Mouse (Mus musculus): ENCODE results near the gene Wasf1. TPM values are rescaled to one million over a fixed set of nuclear protein-coding genes. Genes with fewer than 3 reads are reported as not detected.
A peak's percentile ranks its signal among the peaks of the same experiment; 100 is the strongest.

The Wasf1 gene
- 27.2 and 29.7 TPM in 2 replicates for polyA plus RNA-seq (2015; fragmentation: Nextera tagmentation; extraction: Ambion mirVana)

- Histone ChIP-seq H3K4me3 (peak within 1 kb of the TSS; percentile 90), H3K9ac (peak within 1 kb of the TSS; percentile 87), H3K9me3 (no peaks in the 10 kb centered on the region), H3K4me2 (replicated peaks) (peak within 1 kb of the TSS; percentile 82), H3K4me1 (peaks cover 12% of the 10 kb centered on the region), H3K27ac (peak within 1 kb of the TSS; percentile 94), H3K36me3 (peaks cover 10% of the 10 kb centered on the region), H3K27me3 (no peaks in the 10 kb centered on the region)
- peak; percentile 98 for ATAC-seq (ENCODE audit: low FRiP score, low read depth)
- WGBS: under 1% methylated on average over 44 of the region's 44 CpGs
Observed at GRCm38 (mm10) chr10:40882831-40883643, at the start of gene Wasf1, which contains the start of gene Cdc40. Wasf1 (plus strand) TSS chr10:40883475. Cdc40 (minus strand) TSS chr10:40883311.

GRCm38 (mm10) chr10:40840086-40840485, 43.2 kb upstream of the Wasf1 start:
- no peaks in the 10 kb centered on the region for H3K27me3 ChIP-seq
- H3K36me3 ChIP-seq: peaks cover 65% of the 10 kb centered on the region
- no peak overlapping the region for H3K27ac ChIP-seq
- ATAC-seq (ENCODE audit: low FRiP score, low read depth): no peak
- H3K4me2 ChIP-seq (replicated peaks): no peak overlapping the region
- H3K4me1 ChIP-seq: peaks cover 21% of the 10 kb centered on the region
- WGBS: 84% methylated on average over 5 of the region's 5 CpGs
- no peak overlapping the region for H3K9ac ChIP-seq
- no peak overlapping the region for H3K4me3 ChIP-seq
- no peaks in the 10 kb centered on the region for H3K9me3 ChIP-seq

DNA sequence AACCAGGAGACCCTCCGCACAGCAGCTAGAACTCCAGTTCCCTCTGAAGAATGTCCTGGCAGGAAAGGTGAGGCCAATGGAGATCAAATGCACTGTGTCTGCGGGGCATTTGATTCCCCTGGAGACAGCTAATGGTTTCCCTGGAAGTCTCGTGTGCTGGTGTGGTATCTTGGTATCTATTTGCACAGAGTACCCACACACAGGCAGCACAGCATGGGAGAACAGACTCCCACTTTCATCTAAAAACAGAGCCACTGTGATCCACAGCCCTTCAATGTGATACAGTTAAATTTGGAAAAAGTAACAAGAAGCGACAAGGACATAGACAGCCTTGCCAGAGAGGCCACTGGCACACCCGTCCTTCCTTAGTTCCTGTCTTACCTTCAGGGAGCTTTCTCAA, 39.4 kb upstream of the Wasf1 start:
- no peak for ATAC-seq (ENCODE audit: low FRiP score, low read depth)
- Histone ChIP-seq H3K27me3 (no peaks in the 10 kb centered on the region), H3K9ac (no peak overlapping the region), H3K4me1 (peaks cover 26% of the 10 kb centered on the region), H3K4me3 (no peak overlapping the region), H3K27ac (peak overlapping the region; percentile 39; the same call in 1 of the 2 replicates), H3K4me2 (replicated peaks) (peak overlapping the region; percentile 41), H3K9me3 (no peaks in the 10 kb centered on the region), H3K36me3 (peaks cover 65% of the 10 kb centered on the region)
- WGBS: 57% methylated on average over 5 of the region's 5 CpGs

DNA sequence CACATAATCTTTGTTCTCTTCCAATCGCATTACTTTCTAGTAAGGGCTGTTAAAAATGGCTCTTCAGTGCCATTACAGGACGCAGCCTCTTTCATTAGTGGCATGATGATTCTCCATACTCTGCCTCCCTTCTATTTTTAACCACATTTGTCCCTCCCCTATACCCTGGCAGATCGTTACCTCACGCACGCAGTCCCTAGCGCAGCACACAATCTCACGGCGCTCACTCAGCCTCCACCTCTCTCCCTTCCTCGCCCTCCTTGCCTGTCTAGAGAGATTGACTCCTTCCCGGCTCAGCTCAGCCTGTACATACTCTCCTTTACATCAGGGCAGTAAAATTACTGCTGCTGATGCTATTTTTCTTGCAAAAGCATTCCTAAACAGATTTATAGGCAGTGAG, 38.7 kb upstream of the Wasf1 start:
- Histone ChIP-seq H3K9me3 (no peaks in the 10 kb centered on the region), H3K36me3 (peaks cover 64% of the 10 kb centered on the region), H3K27ac (peak overlapping the region; percentile 39; the same call in 1 of the 2 replicates), H3K9ac (no peak overlapping the region), H3K4me1 (peaks cover 26% of the 10 kb centered on the region), H3K4me3 (0 out of 2 replicates have a peak overlapping the region, but pooled peaks have one; percentile 3), H3K4me2 (replicated peaks) (peak overlapping the region; percentile 41), H3K27me3 (no peaks in the 10 kb centered on the region)
- ATAC-seq (ENCODE audit: low FRiP score, low read depth): peak; percentile 75; the same call in 1 of the 2 replicates
- WGBS: 27% methylated on average over 10 of the region's 10 CpGs

GRCm38 (mm10) chr10:40845626-40846025, 37.6 kb upstream of the Wasf1 start:
- ATAC-seq (ENCODE audit: low FRiP score, low read depth): no peak
- H3K36me3 ChIP-seq: peaks cover 59% of the 10 kb centered on the region
- no peak overlapping the region for H3K9ac ChIP-seq
- H3K27me3 ChIP-seq: no peaks in the 10 kb centered on the region
- H3K9me3 ChIP-seq: no peaks in the 10 kb centered on the region
- WGBS: 74% methylated on average over 6 of the region's 6 CpGs
- H3K27ac ChIP-seq: peak overlapping the region; percentile 58
- peaks cover 26% of the 10 kb centered on the region for H3K4me1 ChIP-seq
- H3K4me3 ChIP-seq: no peak overlapping the region
- H3K4me2 ChIP-seq (replicated peaks): no peak overlapping the region

DNA sequence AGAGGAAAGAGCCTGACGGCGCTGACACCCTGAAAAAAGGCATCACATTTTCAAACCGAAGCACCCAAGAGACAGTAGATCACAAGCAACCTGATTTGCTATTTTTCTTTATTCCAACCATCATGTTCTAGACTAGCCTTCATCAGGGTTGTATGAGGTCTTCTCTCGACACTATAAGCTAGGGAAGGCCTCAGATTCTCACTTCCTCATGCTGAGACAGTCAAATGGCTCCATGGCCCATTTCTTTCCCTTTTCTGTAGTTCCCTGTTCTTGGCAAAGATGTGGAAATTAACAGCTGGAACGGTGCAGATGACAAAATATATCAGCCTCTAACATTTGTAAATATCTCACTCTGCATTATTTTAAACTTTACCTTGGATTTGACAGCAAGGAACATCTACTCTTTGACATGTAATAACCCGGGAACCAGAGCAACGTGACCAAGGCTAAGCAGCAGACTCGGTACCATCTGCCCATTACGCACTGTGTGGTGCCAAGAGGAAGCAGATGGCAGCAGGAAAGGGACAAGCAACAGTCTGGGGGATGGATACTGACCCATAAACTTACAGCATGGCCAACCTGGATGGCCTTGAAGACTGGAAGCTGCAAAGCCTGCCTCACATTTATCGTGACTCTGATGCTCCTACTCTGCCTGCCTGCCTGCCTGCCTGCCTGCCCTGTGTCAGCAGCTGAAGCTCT, 36.0 kb upstream of the Wasf1 start:
- Histone ChIP-seq H3K9me3 (no peaks in the 10 kb centered on the region), H3K4me2 (replicated peaks) (no peak overlapping the region), H3K4me1 (peaks cover 26% of the 10 kb centered on the region), H3K9ac (no peak overlapping the region), H3K36me3 (peaks cover 46% of the 10 kb centered on the region), H3K27me3 (no peaks in the 10 kb centered on the region), H3K27ac (no peak overlapping the region), H3K4me3 (no peak overlapping the region)
- WGBS: 95% methylated on average over 10 of the region's 10 CpGs
- ATAC-seq (ENCODE audit: low FRiP score, low read depth): no peak

DNA sequence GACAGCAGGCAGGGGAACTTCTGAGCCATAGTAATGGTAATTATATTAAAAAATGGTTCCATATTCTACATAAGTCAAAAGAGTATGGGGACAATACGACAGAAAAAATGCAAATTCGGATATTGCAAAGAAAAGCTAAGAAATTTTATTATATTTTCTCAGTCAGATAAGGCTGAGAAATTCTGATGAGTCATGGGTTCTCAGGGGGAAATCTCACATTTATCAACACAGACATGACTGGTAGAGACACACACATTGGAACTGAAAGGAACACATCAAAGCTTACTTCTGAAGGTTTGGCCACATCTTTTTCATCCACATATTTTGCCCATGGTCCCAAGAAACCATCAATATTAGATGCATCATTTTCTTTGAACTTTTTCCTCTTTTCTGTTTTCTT, 32.6 kb upstream of the Wasf1 start:
- 88% methylated on average over 2 of the region's 2 CpGs for WGBS
- H3K36me3 ChIP-seq: peaks cover 37% of the 10 kb centered on the region
- no peak overlapping the region for H3K4me3 ChIP-seq

GRCm38 (mm10) chr10:40851138-40851537, 32.1 kb upstream of the Wasf1 start:
- no peak overlapping the region for H3K27ac ChIP-seq
- no peak for ATAC-seq (ENCODE audit: low FRiP score, low read depth)
- H3K36me3 ChIP-seq: peaks cover 36% of the 10 kb centered on the region
- H3K4me2 ChIP-seq (replicated peaks): no peak overlapping the region
- no peaks in the 10 kb centered on the region for H3K9me3 ChIP-seq
- no peaks in the 10 kb centered on the region for H3K27me3 ChIP-seq
- no peak overlapping the region for H3K9ac ChIP-seq
- H3K4me1 ChIP-seq: no peaks in the 10 kb centered on the region
- H3K4me3 ChIP-seq: no peak overlapping the region

More for the DNA sequence above, 32.6 kb upstream of the Wasf1 start:
- H3K4me2 ChIP-seq (replicated peaks): no peak overlapping the region
- no peaks in the 10 kb centered on the region for H3K27me3 ChIP-seq
- no peak for ATAC-seq (ENCODE audit: low FRiP score, low read depth)
- peaks cover under 1% of the 10 kb centered on the region; the same call in 1 of the 2 replicates for H3K4me1 ChIP-seq
- H3K27ac ChIP-seq: no peak overlapping the region
- H3K9ac ChIP-seq: no peak overlapping the region
- H3K9me3 ChIP-seq: no peaks in the 10 kb centered on the region

GRCm38 (mm10) chr10:40855616-40856015, 27.7 kb upstream of the Wasf1 start:
- no peak overlapping the region for H3K4me3 ChIP-seq
- H3K9me3 ChIP-seq: no peaks in the 10 kb centered on the region
- H3K27ac ChIP-seq: no peak overlapping the region
- no peaks in the 10 kb centered on the region for H3K27me3 ChIP-seq
- no peak for ATAC-seq (ENCODE audit: low FRiP score, low read depth)
- H3K36me3 ChIP-seq: peaks cover 7% of the 10 kb centered on the region
- H3K9ac ChIP-seq: no peak overlapping the region
- H3K4me1 ChIP-seq: no peaks in the 10 kb centered on the region
- H3K4me2 ChIP-seq (replicated peaks): no peak overlapping the region
- WGBS: 60% methylated on average over 2 of the region's 2 CpGs

- ATAC-seq (ENCODE audit: low FRiP score, low read depth): no peak
Observed at GRCm38 (mm10) chr10:40856703-40857102, 26.6 kb upstream of the Wasf1 start.

DNA sequence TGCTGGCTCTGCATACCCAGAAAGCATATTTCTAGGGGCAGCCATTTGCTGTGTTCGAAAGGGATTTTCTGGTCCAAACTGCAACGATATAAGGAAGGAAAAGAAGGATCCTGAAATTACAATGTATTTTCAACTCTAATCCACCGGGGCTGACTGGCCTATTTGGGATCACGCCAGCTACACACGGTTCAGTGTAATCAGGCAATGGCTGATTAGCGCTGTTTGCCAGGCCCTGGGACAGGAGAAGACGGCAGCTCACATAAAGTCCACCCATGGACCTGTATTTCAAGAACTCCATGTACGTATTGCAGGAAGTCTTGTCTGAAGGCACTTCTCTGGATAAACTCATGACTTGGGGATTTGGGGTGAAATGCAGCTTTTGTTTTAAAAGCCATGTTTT, 25.7 kb upstream of the Wasf1 start:
- H3K36me3 ChIP-seq: peaks cover 3% of the 10 kb centered on the region; the same call in 1 of the 2 replicates
- H3K4me2 ChIP-seq (replicated peaks): no peak overlapping the region
- no peak overlapping the region for H3K4me3 ChIP-seq
- H3K27me3 ChIP-seq: no peaks in the 10 kb centered on the region
- H3K27ac ChIP-seq: no peak overlapping the region
- ATAC-seq (ENCODE audit: low FRiP score, low read depth): no peak
- no peak overlapping the region for H3K9ac ChIP-seq
- no peaks in the 10 kb centered on the region for H3K4me1 ChIP-seq
- no peaks in the 10 kb centered on the region for H3K9me3 ChIP-seq
- 85% methylated on average over 8 of the region's 8 CpGs for WGBS

More at GRCm38 (mm10) chr10:40856703-40857102, 26.6 kb upstream of the Wasf1 start:
- H3K4me1 ChIP-seq: no peaks in the 10 kb centered on the region
- H3K9ac ChIP-seq: no peak overlapping the region
- 89% methylated on average over 7 of the region's 7 CpGs for WGBS
- H3K27me3 ChIP-seq: no peaks in the 10 kb centered on the region
- no peak overlapping the region for H3K4me2 ChIP-seq (replicated peaks)
- no peaks in the 10 kb centered on the region for H3K9me3 ChIP-seq
- no peak overlapping the region for H3K27ac ChIP-seq
- H3K4me3 ChIP-seq: no peak overlapping the region
- H3K36me3 ChIP-seq: peaks cover 7% of the 10 kb centered on the region; the same call in 1 of the 2 replicates

GRCm38 (mm10) chr10:40868081-40868480, 15.2 kb upstream of the Wasf1 start:
- Histone ChIP-seq H3K27ac (no peak overlapping the region), H3K9me3 (peaks cover 4% of the 10 kb centered on the region), H3K9ac (no peak overlapping the region), H3K4me1 (no peaks in the 10 kb centered on the region), H3K36me3 (peaks cover 33% of the 10 kb centered on the region), H3K27me3 (no peaks in the 10 kb centered on the region), H3K4me2 (replicated peaks) (no peak overlapping the region), H3K4me3 (no peak overlapping the region)
- no peak for ATAC-seq (ENCODE audit: low FRiP score, low read depth)
- 93% methylated on average over 2 of the region's 2 CpGs for WGBS

Data from limb, embryonic 13.5 days (tissue).